Mouse (Mus musculus): Measurements from ENCODE around the gene Siah1a.

The Siah1a gene

DNA sequence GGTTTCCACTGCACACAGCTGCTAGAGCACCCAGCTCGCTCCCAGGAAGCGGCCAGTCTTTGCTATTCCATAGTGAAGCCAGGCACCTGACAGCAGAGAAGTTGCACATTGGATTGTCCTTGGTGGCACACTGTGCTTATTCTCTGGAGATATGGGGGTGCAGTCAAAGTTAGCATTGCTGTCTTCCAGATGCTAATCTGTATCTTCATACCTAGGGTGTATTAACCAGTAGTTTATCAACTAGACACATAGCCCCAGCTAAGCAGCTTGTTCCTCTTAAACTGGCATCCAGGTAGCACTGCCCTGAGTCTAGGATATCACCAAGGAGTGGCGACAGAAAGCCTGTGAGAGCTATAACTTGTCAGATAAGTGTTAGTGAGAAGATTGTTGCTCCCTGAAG lies 33.1 kb downstream of the Siah1a start:
- in situ Hi-C loops (cut with MboI; ENCODE audit: unreplicated experiment in 2 of 2): no loop called here

GRCm38 (mm10) chr8:86707873-86708272 lies 37.9 kb downstream of the Siah1a start:
- in situ Hi-C loops (cut with MboI; ENCODE audit: unreplicated experiment in 2 of 2): no loop called here

DNA sequence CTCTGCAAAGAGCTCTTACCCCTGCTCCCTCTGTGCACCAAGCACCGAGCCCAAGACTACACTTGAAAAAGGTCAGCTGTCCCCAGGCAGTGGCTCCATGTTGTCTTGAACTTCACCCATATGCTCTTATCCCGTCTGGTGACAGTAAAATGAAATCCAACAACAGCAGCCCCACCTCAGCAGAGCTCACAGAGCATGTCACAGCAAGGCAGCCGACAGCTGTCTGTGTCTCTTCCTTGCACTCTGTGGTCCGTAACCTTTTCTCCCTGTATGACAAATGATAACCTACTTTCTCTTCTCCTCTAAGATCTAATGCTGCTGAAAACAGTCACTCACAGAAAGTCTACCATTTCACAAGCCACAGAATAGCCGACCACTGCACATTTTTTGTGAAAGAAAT lies 39.0 kb downstream of the Siah1a start:
- in situ Hi-C loops (cut with MboI; ENCODE audit: unreplicated experiment in 2 of 2): no loop called here

- in situ Hi-C loops (cut with MboI; ENCODE audit: unreplicated experiment in 2 of 2): no loop called here
Measured at GRCm38 (mm10) chr8:86705317-86705716, 40.4 kb downstream of the Siah1a start.

GRCm38 (mm10) chr8:86702453-86702852 lies 43.3 kb downstream of the Siah1a start:
- in situ Hi-C loops (cut with MboI; ENCODE audit: unreplicated experiment in 2 of 2): no loop called here

DNA sequence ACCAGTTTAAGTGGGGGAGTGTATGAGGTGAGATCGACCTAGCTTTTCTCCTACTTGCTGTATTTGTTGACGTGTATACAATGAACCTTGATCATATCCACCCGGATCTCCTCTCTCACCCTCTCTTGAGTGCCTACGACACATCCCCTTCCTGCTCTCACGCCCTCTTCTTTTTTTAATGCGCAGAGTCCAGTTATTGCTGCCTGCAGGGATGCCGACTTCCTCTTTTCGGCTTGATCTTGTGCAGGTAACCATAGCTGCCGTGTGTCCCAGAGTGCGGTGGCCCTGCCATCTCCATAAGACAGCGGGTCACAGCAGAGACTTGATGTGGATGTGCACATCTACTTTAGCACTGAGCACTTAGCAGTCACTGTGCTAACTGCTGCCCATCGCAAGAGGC lies 46.3 kb downstream of the Siah1a start:
- in situ Hi-C loops (cut with MboI; ENCODE audit: unreplicated experiment in 2 of 2): no loop called here

DNA sequence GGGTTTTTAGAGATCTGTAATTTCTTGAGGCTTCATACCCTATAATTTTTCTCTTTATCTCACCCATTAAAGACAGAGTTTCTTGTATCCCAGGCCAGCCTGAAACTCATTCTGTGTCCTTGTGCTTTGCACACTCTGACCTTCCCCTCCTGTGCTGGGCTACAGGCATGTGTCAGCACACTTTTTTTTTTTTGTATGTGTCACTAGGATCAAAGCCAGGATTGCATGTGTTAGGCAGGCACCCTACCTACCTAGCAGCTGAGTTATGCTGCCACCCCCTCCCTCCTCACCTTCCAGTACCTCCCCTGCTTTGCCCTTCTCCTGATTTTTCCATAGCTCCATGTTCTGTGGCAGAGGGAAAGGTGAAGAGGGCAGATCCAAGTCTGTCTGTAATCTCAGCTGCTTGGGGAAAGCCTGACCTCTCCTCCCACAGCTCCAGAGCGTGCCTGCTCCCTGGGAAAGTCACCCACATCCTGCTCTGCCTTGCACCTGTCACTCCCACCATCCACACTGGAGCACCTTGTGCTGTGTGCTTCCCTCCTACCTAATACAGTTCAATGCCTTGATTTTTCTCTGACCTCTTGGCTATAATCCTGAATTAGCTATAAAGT lies 46.8 kb downstream of the Siah1a start:
- in situ Hi-C loops (cut with MboI; ENCODE audit: unreplicated experiment in 2 of 2): no loop called here

DNA sequence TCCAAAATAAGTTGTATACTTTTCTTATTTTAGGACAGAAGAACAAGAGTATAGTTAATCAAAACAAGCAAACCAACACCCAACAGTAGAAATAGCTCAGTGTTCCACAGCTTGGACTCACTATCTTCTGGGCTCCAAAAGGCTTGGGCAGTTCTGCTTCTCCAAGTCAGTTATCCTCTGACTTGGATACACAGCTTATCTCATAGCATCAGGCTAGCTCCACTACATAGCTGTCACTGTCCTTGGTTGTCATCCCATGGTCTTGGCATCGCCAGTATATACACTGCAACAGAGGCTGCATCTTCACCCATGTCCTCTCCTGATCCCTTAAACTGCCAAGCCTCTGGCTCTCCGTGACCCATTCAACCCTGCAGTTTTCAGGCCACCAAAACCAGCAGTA lies 50.0 kb downstream of the Siah1a start:
- in situ Hi-C loops (cut with MboI; ENCODE audit: unreplicated experiment in 2 of 2): no loop called here

DNA sequence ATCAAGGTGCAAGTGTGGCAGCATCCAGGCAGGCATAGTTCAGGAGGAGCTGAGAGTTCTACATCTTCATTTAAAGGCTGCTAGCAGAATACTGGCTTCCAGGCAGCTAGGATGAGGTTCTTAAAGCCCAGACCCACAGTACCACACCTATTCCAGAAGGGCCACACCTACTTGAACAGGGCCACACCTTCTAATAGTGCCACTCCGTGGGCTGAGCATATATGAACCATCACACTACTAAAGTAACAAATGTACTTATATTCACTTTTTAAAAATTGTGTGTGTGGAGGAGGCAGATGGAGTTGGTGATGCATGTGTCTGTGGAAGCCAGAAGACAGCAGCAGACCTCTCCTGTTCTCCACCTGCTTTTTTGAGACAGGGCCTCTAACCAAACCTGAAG lies 51.7 kb downstream of the Siah1a start:
- in situ Hi-C loops (cut with MboI; ENCODE audit: unreplicated experiment in 2 of 2): no loop called here

DNA sequence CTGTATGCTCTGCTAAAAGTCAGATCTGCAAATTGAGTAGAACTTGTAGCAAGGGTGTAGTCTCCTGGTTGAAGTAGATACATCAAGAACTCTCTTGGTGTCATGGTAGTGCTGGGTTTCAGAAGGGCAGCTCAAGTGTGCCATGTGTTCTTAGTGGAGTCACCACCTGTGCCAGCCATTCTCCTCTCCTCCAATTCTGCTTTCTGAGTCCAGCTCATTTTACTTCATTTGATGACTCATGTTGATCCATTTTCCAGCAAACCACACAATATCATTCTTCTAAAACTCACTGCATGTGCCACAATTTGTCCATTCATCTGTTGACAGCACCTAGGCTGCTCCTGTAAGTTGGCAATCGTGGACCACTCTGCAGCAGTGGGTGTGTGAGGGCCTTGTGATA lies 53.6 kb downstream of the Siah1a start:
- in situ Hi-C loops (cut with MboI; ENCODE audit: unreplicated experiment in 2 of 2): no loop called here

- in situ Hi-C loops (cut with MboI; ENCODE audit: unreplicated experiment in 2 of 2): no loop called here
Measured at GRCm38 (mm10) chr8:86686629-86687028, 59.1 kb downstream of the Siah1a start.
